Mouse (Mus musculus): ENCODE measurements around the gene Smtn.

Smtn gene

GRCm38 (mm10) chr11:3547047-3547446 lies 6.6 kb upstream of the Smtn start:
- CTCF ChIA-PET = no interaction called here

GRCm38 (mm10) chr11:3546242-3546562 lies 5.8 kb upstream of the Smtn start:
- CTCF ChIA-PET = no interaction called here

GRCm38 (mm10) chr11:3545531-3546241 lies 5.3 kb upstream of the Smtn start:
- CTCF ChIA-PET = no interaction called here

GRCm38 (mm10) chr11:3544409-3544808 lies 4.0 kb upstream of the Smtn start:
- CTCF ChIA-PET = interaction anchor here (0.8 kb wide), 1 partner anchor 86 kb away, joined by 8 read pairs; no protein-coding TSS in a partner anchor

- CTCF ChIA-PET = no interaction called here
These were observed 2.6 kb upstream of the Smtn start for GRCm38 (mm10) chr11:3543001-3543400.

GRCm38 (mm10) chr11:3541932-3542331 lies 1.5 kb upstream of the Smtn start:
- CTCF ChIA-PET = no interaction called here

GRCm38 (mm10) chr11:3539826-3540196 lies 601 bp downstream of the Smtn start:
- CTCF ChIA-PET = no interaction called here

GRCm38 (mm10) chr11:3539111-3539825 lies 1.1 kb downstream of the Smtn start:
- CTCF ChIA-PET = no interaction called here

GRCm38 (mm10) chr11:3538341-3538740 lies 2.1 kb downstream of the Smtn start:
- CTCF ChIA-PET = interaction anchor here (0.6 kb wide), 1 partner anchor 58 kb away, joined by 3 read pairs; no protein-coding TSS in a partner anchor

GRCm38 (mm10) chr11:3537711-3538110 lies 2.7 kb downstream of the Smtn start:
- CTCF ChIA-PET = interaction anchor here (0.6 kb wide), 1 partner anchor 59 kb away, joined by 3 read pairs; no protein-coding TSS in a partner anchor

- CTCF ChIA-PET = no interaction called here
These were observed 3.6 kb downstream of the Smtn start for GRCm38 (mm10) chr11:3536745-3537333.

GRCm38 (mm10) chr11:3536082-3536481 lies 4.3 kb downstream of the Smtn start:
- CTCF ChIA-PET = no interaction called here

- CTCF ChIA-PET = interaction anchor here (1.1 kb wide), 1 partner anchor 251 kb away, joined by 4 read pairs; no protein-coding TSS in a partner anchor
These were observed 4.9 kb downstream of the Smtn start for GRCm38 (mm10) chr11:3535406-3535986.

- CTCF ChIA-PET = interaction anchor here (0.6 to 1.1 kb wide), 2 partner anchors 206 to 252 kb away, joined by 4 to 15 read pairs; no protein-coding TSS in a partner anchor
These were observed 5.5 kb downstream of the Smtn start for GRCm38 (mm10) chr11:3534956-3535355.

- CTCF ChIA-PET = no interaction called here
These were observed 6.9 kb downstream of the Smtn start for GRCm38 (mm10) chr11:3533406-3533932.

GRCm38 (mm10) chr11:3532101-3532931 lies 8.1 kb downstream of the Smtn start:
- CTCF ChIA-PET = interaction anchor here (0.7 kb wide), 1 partner anchor 323 kb away, joined by 4 read pairs; no protein-coding TSS in a partner anchor

- CTCF ChIA-PET = no interaction called here
These were observed 8.8 kb downstream of the Smtn start for GRCm38 (mm10) chr11:3531634-3532033.

GRCm38 (mm10) chr11:3530731-3531130 lies 9.7 kb downstream of the Smtn start:
- CTCF ChIA-PET = no interaction called here

GRCm38 (mm10) chr11:3529476-3530252 lies 10.7 kb downstream of the Smtn start:
- CTCF ChIA-PET = no interaction called here

GRCm38 (mm10) chr11:3528208-3528607 lies 12.2 kb downstream of the Smtn start:
- CTCF ChIA-PET = no interaction called here

- CTCF ChIA-PET = no interaction called here
These were observed 12.6 kb downstream of the Smtn start for GRCm38 (mm10) chr11:3527766-3528165.
